Mouse (Mus musculus): ENCODE measurements around the gene Bmper. TPM values are rescaled to one million over a fixed set of nuclear protein-coding genes. Genes with fewer than 3 reads are reported as not detected.

Gene Bmper
- not detected in 2 replicates for polyA plus RNA-seq (2012; ENCODE audit: insufficient read depth, low replicate concordance)

GRCm38 (mm10) chr9:23222841-23223548 lies at the start of gene Bmper:
Bmper (plus strand) TSS chr9:23223076.
- no peak for TF ChIP-seq GATA1 (IDR thresholded peaks at IDR 0.05; ENCODE audit: borderline replicate concordance, low read length)
- no peak for TF ChIP-seq FLI1 (IDR thresholded peaks at IDR 0.05; ENCODE audit: low read length)
- Histone ChIP-seq H3K9me3 (no peaks in the 10 kb centered on the region), H3K4me3 (replicated peaks) (peak within 1 kb of the TSS; percentile 86), H3K36me3 (replicated peaks; ENCODE audit: low read length) (no peaks in the 10 kb centered on the region), H3K27me3 (replicated peaks) (peaks cover 74% of the 10 kb centered on the region), H3K4me1 (peaks cover 15% of the 10 kb centered on the region)

GRCm38 (mm10) chr9:23177476-23177875 lies 45.4 kb upstream of the Bmper start:
- 0 out of 2 replicates have a peak, but pooled peaks cover 3% of the 10 kb centered on the region for H3K9me3 ChIP-seq
- H3K4me3 ChIP-seq (replicated peaks), result no peak overlapping the region
- TF ChIP-seq GATA1 (IDR thresholded peaks at IDR 0.05; ENCODE audit: borderline replicate concordance, low read length) (no peak), FLI1 (IDR thresholded peaks at IDR 0.05; ENCODE audit: low read length) (no peak)
- no peaks in the 10 kb centered on the region for H3K4me1 ChIP-seq
- H3K27me3 ChIP-seq (replicated peaks), result peaks cover 3% of the 10 kb centered on the region
- no peaks in the 10 kb centered on the region for H3K36me3 ChIP-seq (replicated peaks; ENCODE audit: low read length)

- Histone ChIP-seq H3K27me3 (replicated peaks) (no peaks in the 10 kb centered on the region), H3K4me1 (no peaks in the 10 kb centered on the region), H3K4me3 (replicated peaks) (no peak overlapping the region), H3K36me3 (replicated peaks; ENCODE audit: low read length) (no peaks in the 10 kb centered on the region), H3K9me3 (no peaks in the 10 kb centered on the region)
- TF ChIP-seq FLI1 (IDR thresholded peaks at IDR 0.05; ENCODE audit: low read length) (no peak), GATA1 (IDR thresholded peaks at IDR 0.05; ENCODE audit: borderline replicate concordance, low read length) (no peak)
These were observed 35.7 kb upstream of the Bmper start for GRCm38 (mm10) chr9:23187181-23187580.

GRCm38 (mm10) chr9:23188136-23188535 lies 34.7 kb upstream of the Bmper start:
- TF ChIP-seq GATA1 (IDR thresholded peaks at IDR 0.05; ENCODE audit: borderline replicate concordance, low read length) (no peak), FLI1 (IDR thresholded peaks at IDR 0.05; ENCODE audit: low read length) (no peak)
- H3K4me3 ChIP-seq (replicated peaks), result no peak overlapping the region
- H3K4me1 ChIP-seq, result no peaks in the 10 kb centered on the region
- H3K36me3 ChIP-seq (replicated peaks; ENCODE audit: low read length), result no peaks in the 10 kb centered on the region
- no peaks in the 10 kb centered on the region for H3K9me3 ChIP-seq
- no peaks in the 10 kb centered on the region for H3K27me3 ChIP-seq (replicated peaks)

GRCm38 (mm10) chr9:23190950-23191349 lies 31.9 kb upstream of the Bmper start:
- no peaks in the 10 kb centered on the region for H3K27me3 ChIP-seq (replicated peaks)
- H3K9me3 ChIP-seq, result no peaks in the 10 kb centered on the region
- no peak overlapping the region for H3K4me3 ChIP-seq (replicated peaks)
- no peaks in the 10 kb centered on the region for H3K4me1 ChIP-seq
- no peak for TF ChIP-seq FLI1 (IDR thresholded peaks at IDR 0.05; ENCODE audit: low read length)
- no peak for TF ChIP-seq GATA1 (IDR thresholded peaks at IDR 0.05; ENCODE audit: borderline replicate concordance, low read length)
- H3K36me3 ChIP-seq (replicated peaks; ENCODE audit: low read length), result no peaks in the 10 kb centered on the region

GRCm38 (mm10) chr9:23191431-23191830 lies 31.4 kb upstream of the Bmper start:
- H3K36me3 ChIP-seq (replicated peaks; ENCODE audit: low read length), result no peaks in the 10 kb centered on the region
- TF ChIP-seq FLI1 (IDR thresholded peaks at IDR 0.05; ENCODE audit: low read length) (no peak), GATA1 (IDR thresholded peaks at IDR 0.05; ENCODE audit: borderline replicate concordance, low read length) (no peak)
- H3K4me3 ChIP-seq (replicated peaks), result no peak overlapping the region
- no peaks in the 10 kb centered on the region for H3K27me3 ChIP-seq (replicated peaks)
- H3K9me3 ChIP-seq, result no peaks in the 10 kb centered on the region
- no peaks in the 10 kb centered on the region for H3K4me1 ChIP-seq

- no peaks in the 10 kb centered on the region for H3K36me3 ChIP-seq (replicated peaks; ENCODE audit: low read length)
- H3K4me1 ChIP-seq, result no peaks in the 10 kb centered on the region
- no peaks in the 10 kb centered on the region for H3K27me3 ChIP-seq (replicated peaks)
- no peak for TF ChIP-seq GATA1 (IDR thresholded peaks at IDR 0.05; ENCODE audit: borderline replicate concordance, low read length)
- TF ChIP-seq FLI1 (IDR thresholded peaks at IDR 0.05; ENCODE audit: low read length), result no peak
- H3K9me3 ChIP-seq, result no peaks in the 10 kb centered on the region
- H3K4me3 ChIP-seq (replicated peaks), result no peak overlapping the region
These were observed 30.1 kb upstream of the Bmper start for GRCm38 (mm10) chr9:23192567-23193331.

- H3K9me3 ChIP-seq, result 0 out of 2 replicates have a peak, but pooled peaks cover 3% of the 10 kb centered on the region
- peaks cover 12% of the 10 kb centered on the region for H3K27me3 ChIP-seq (replicated peaks)
- no peak for TF ChIP-seq GATA1 (IDR thresholded peaks at IDR 0.05; ENCODE audit: borderline replicate concordance, low read length)
- no peak for TF ChIP-seq FLI1 (IDR thresholded peaks at IDR 0.05; ENCODE audit: low read length)
- no peaks in the 10 kb centered on the region for H3K4me1 ChIP-seq
- H3K4me3 ChIP-seq (replicated peaks), result no peak overlapping the region
- no peaks in the 10 kb centered on the region for H3K36me3 ChIP-seq (replicated peaks; ENCODE audit: low read length)
These were observed 23.9 kb upstream of the Bmper start for GRCm38 (mm10) chr9:23198996-23199395.

- H3K4me1 ChIP-seq, result 0 out of 2 replicates have a peak, but pooled peaks cover 2% of the 10 kb centered on the region
- 0 out of 2 replicates have a peak, but pooled peaks cover 3% of the 10 kb centered on the region for H3K9me3 ChIP-seq
- TF ChIP-seq FLI1 (IDR thresholded peaks at IDR 0.05; ENCODE audit: low read length), result no peak
- no peak for TF ChIP-seq GATA1 (IDR thresholded peaks at IDR 0.05; ENCODE audit: borderline replicate concordance, low read length)
- H3K36me3 ChIP-seq (replicated peaks; ENCODE audit: low read length), result no peaks in the 10 kb centered on the region
- H3K4me3 ChIP-seq (replicated peaks), result no peak overlapping the region
- peaks cover 19% of the 10 kb centered on the region for H3K27me3 ChIP-seq (replicated peaks)
These were observed 23.0 kb upstream of the Bmper start for GRCm38 (mm10) chr9:23199841-23200240.

GRCm38 (mm10) chr9:23200828-23201227 lies 22.0 kb upstream of the Bmper start:
- Histone ChIP-seq H3K9me3 (0 out of 2 replicates have a peak, but pooled peaks cover 3% of the 10 kb centered on the region), H3K36me3 (replicated peaks; ENCODE audit: low read length) (no peaks in the 10 kb centered on the region), H3K4me1 (0 out of 2 replicates have a peak, but pooled peaks cover 2% of the 10 kb centered on the region), H3K4me3 (replicated peaks) (no peak overlapping the region), H3K27me3 (replicated peaks) (peaks cover 23% of the 10 kb centered on the region)
- TF ChIP-seq FLI1 (IDR thresholded peaks at IDR 0.05; ENCODE audit: low read length), result no peak
- TF ChIP-seq GATA1 (IDR thresholded peaks at IDR 0.05; ENCODE audit: borderline replicate concordance, low read length), result no peak

Data from megakaryocyte, embryonic 14.5 days (primary cell).